Mouse (Mus musculus) cerebellum, adult 9-11 months (tissue): ENCODE data around the gene Dnajc24.

ENCODE experiments used
- DNase-seq: peaks from one replicate; pipeline ENCODE4 v3.0.0; 2022

Gene Dnajc24

DNA sequence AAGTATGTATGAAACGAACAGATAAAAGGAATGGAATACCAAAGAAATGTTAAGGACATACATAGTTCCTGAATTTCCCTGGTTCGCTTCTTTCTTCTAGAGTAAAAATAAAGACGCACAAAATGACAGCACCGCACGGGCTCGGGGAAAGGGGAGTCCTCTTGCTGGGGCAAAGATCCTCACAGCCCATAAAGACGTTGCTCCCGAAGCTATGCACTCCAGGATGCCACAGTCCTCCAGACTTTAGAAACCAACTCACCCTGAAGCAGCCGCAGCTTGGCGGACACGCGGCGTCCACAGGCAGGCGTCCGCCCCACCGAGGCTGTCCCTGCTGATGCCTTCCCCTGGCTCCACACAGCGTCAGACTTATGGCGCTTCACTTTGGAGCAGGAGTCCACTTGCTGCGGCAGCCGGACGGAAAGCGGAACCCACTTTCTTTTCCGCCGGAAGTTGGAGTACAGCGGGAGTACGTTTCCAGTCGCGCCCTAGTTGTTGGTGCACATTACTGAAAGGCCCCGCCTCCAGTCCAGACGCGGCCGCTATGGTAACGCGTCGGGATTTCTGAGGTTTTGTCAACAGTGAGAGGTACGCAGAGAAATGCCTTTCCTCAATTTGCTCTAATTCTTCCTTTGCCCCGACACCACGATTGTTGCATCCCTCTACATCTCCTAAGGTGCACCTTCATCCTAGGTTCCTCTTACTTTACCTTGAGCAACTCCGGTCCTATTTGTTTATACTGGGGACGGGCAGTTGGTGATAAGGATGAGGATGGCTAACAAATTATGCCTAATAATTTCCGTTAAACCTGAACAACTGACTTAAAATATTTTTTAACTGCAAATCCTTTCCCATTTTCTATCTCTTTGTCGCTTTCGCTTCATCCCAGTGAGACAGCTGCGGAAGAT lies at the start of gene Dnajc24:
Gene Dnajc24, minus strand, starts transcription at position 715 of the 905 bp plus-strand sequence.
- peak; percentile 89 for DNase-seq

DNA sequence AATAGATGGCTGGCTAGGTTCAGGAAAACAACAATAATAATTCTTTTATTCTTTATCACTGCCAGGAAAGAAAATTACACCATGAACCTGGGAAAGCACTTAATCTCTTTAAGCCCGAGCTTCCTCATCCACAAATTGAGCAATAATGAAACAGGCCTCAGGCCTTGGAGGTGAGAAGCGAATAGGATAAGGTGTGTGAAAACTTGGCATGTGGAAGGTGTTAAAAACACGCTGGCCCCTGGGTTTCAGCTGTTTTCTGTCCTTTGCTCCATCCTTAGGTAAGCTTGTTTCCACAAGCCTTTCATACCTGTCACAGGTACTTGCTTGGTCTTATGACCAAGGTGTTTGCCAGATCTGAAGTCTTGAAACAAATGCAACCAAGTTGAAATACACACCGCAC lies 43.3 kb upstream of the Dnajc24 start:
- DNase-seq: no peak

GRCm38 (mm10) chr2:106042495-106042894 lies 39.1 kb upstream of the Dnajc24 start:
- no peak for DNase-seq

- DNase-seq: no peak
These were observed 38.6 kb upstream of the Dnajc24 start for GRCm38 (mm10) chr2:106041961-106042360.

DNA sequence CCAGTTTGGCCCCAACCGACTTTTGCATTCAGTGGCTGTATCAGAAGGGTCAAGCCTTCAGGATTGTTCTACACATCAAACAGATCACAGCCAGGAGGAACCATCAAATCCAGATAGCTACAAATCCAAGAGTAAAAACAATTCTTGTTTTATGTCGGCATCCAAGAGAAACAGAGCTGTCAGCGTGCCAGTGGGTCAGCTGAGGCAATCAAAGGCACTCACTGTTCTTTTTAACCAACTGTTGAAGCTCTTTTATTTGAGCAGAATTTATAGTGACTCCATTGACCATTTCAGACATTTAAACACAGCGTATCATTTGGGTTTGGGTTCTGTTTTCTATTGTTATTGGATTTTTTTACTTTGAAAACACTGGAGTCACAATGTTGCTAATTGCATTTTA lies 34.9 kb upstream of the Dnajc24 start:
- no peak for DNase-seq

DNA sequence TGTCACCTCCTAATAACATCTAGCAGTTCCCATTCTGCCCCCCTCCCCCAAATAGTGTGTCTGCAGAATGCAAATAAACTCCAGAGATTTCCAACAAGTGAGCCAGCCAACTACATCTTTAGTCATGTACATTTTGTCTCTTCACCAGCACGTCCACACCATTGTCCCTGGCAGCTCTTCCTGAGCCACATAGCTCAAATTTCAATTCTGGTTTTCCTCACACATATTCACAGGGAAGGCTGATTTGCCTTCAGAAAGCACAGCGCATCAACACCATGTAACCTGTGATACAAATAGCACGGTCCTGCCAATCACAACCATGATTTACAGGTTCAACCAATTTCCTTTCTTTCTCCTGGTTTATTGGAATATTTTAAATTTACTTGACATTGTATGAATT lies 21.5 kb upstream of the Dnajc24 start:
- no peak for DNase-seq

DNA sequence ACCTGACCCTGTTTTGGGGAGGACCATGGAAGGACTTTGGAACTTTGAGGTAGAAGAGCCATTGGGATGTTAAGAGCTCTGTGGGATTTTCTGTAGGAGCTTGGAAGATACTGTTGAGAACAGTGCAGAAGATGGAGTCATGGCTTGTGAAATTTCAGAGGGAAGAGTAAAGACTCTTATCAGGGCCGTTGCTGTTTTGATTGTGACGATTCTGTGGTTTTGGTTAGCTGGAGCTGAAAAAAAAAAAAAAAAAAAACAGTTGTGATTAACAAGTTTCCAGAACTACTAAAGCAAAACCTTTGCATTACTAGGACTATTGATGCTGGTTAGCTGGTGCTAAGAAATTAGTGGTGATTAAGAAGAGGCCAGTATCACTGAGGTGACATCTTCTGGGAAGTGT lies 5.1 kb upstream of the Dnajc24 start:
- DNase-seq: no peak

DNA sequence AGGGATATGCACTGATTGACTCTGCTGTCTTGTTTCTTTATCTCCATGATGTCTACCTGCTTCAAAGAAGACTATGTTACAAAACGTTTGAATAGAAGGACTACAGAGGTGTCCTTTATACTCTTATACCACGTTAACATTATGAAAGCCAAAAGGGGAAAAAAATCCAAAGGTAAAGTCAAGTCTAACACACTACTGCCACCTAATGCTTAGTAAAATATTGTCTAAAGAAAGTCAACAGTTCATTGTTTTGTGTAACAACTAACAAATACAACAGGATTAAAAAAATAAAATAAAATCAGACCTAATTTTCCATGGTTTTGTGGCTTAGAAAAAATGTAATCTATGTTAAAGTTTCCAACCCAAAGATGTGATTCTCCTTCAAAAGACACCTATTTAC lies 15.3 kb downstream of the Dnajc24 start:
- DNase-seq: no peak

DNA sequence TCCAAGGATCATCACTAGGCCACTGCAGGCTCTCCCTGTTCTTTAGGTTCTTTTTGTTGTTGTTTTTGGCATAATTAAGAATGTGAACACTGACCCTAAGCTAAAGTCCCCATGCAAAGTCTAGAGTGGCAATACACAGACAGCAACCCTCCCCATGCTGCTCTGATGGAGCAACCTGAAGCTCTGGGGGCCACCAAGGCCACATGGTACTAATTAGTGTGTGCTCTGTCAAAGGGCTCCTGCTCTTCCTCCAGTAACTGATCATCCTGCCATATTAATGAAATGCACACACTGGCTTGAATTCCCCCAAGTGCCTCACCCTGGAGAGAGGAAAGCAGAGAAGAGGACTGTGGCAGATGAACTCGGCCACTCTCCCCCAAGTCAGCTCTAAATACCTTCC lies 16.2 kb downstream of the Dnajc24 start:
- DNase-seq: no peak

- no peak for DNase-seq
These were observed 18.1 kb downstream of the Dnajc24 start for GRCm38 (mm10) chr2:105985206-105985605.

DNA sequence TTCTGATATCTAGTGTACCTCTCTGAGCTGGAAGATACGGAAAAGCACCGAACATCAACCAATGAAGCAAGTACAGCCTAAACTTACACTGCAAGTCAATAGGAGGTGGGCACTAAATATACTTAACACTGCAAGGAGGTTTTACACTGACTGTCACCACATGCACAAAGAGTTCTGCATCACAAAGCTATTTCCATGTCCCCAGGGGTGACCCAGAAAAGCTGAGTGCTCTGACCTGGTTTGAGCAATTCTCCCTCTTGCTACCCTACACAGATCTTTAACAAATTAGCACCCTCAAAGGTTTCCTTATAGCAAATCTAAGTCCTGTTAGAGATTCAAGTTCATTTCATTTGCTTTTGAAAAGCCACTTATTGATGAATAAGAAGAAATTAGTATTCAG lies 25.3 kb downstream of the Dnajc24 start:
- peak; percentile 17 for DNase-seq

- no peak for DNase-seq
These were observed 29.4 kb downstream of the Dnajc24 start for GRCm38 (mm10) chr2:105973941-105974340.

DNA sequence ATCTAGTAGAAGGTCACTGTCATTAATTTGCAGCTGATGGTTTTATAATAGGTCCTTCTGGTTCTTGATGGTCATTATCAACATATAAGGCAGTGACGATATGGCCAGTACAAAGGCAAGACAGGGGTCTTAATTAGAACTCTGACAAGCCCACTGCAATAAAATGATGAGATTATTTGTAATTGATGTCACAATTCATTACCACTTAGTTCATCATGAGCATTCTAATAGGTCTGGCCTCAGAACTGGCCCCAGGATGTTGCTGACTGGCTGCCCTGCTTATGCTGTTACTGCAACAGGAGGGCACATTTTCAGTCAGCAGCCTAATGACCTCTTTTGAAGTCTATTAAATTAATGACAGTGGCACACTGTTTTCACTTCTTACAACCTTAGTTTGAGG lies 39.9 kb downstream of the Dnajc24 start:
- DNase-seq: no peak

- DNase-seq: no peak
These were observed 49.5 kb downstream of the Dnajc24 start for GRCm38 (mm10) chr2:105953862-105954261.

DNA sequence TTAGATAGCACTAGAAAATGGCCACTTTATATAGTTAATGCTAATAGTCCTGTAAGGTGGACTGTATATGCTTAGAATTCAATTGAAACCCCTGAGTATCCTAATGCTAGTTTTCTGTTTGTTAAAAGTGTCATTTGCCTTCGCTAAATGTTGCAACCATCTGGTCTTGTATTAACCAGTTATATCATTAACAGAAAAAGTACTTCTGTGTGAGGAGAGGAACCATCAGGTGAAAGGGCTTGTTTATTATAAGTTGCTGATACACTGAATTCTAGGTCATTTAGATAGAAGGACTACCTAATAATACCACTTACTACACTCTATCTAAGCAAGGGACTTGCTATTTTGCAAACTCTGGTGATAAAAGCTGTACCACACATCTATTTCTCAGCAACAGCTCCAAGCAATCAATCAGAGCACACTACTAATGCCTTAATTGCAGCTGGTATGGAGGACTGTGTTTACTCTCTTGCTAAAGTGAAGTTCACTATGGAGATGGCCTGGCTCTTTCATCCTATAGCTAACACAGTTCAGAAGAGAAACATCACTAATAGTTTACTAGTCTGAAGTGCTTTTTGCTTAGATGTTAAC lies 51.9 kb downstream of the Dnajc24 start:
- no peak for DNase-seq

DNA sequence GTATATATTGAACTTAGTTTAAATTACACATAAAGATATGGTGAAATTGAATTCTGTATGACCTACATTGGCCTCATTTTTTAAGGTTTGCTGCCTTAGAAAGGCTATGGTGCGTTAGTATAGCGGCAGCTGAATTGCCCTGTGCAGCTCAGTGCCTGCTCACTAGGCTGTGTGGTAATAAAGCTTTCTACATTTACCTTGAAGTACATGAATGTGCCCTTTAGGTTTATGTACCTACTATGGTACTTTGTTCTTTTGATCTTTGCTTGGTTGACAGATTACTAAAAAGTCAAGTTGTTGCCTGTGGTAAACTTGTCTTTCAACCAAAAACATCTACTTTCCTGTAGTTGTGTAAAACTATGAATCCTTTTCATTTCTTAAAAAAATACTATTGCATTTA lies 53.2 kb downstream of the Dnajc24 start:
- DNase-seq: no peak

DNA sequence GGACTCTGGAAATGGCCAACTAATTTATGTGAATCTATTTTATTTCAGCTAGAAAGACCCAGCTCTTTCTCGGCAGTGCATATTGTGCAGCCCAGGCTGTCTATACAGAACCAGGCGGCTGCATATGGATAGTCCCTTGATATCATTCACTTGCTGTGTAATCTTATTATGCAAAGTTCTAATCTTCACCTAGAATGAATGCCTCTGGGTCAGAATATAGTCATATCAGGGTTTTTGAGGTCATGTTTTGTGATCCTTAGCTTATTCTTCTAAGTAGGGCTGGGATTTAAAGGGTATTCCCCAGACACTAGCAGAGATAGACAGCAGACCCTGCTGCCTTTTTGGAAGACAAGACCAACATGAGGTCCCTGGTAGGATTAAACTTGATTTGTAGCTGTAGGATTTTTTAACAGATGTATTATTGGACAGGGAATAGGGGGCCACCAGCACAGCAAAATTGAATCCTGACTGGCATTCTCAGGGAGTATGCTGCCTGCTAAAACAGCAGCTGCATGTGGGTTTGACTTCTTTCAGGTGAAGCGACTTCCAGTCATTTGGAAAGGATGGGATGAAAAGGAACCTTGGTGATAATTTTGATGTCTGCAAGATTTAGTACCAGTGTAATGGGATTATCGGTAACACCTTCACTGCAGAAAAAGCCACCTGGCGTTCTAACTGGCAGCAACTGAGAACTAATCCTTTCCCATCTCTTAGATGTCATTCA lies 85.6 kb downstream of the Dnajc24 start:
- no peak for DNase-seq
